Mouse (Mus musculus): ENCODE measurements around the gene Fbxl17. TPM values are rescaled to one million over a fixed set of nuclear protein-coding genes. Genes with fewer than 3 reads are reported as not detected.

Fbxl17 gene
- polyA plus RNA-seq, 1 experiment, result 9.3 TPM

DNA sequence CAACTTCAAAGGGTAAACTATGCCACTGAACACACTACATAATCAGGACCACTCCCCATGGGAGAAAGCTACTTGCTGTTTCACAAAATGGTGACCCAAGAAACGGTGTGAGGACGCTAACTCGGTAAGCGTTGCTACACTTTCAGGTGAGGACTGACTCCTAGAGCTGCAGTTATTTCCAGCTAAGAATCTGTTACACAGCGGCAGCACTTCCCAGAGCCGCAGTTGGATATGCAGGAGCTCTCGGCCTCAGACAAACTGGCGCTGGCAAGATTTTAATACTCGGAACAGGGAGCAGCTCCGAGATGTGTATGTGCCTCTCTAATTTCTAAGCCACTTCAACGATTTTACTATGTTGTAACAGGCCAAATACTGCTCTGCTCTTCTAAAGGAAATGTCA lies 157.4 kb downstream of the Fbxl17 start:
- TF ChIP-seq CEBPB (IDR thresholded peaks at IDR 0.05; ENCODE audit: insufficient read depth, poor library complexity, severe bottlenecking) (no peak), MYOD1 (IDR thresholded peaks at IDR 0.05; ENCODE audit: control insufficient read depth in 1 of 3, insufficient read length in 2 of 3, low read depth in 2 of 3) (no peak), USF1 (IDR thresholded peaks at IDR 0.05; ENCODE audit: low read depth) (no peak), TCF3 (IDR thresholded peaks at IDR 0.05; ENCODE audit: insufficient read length, low read depth) (no peak), POLR2AphosphoS2 (IDR thresholded peaks at IDR 0.05; ENCODE audit: insufficient read length, low read depth) (no peak), REST (IDR thresholded peaks at IDR 0.05; ENCODE audit: insufficient read depth, insufficient read length) (no peak), SRF (IDR thresholded peaks at IDR 0.05; ENCODE audit: control insufficient read depth, insufficient read length, low read depth) (no peak), TCF12 (IDR thresholded peaks at IDR 0.05; ENCODE audit: insufficient read depth, poor library complexity, severe bottlenecking) (no peak), E2F4 (IDR thresholded peaks at IDR 0.05; ENCODE audit: insufficient read depth) (no peak), MYOG (IDR thresholded peaks at IDR 0.05; ENCODE audit: control insufficient read depth in 1 of 3, insufficient read depth in 1 of 3, insufficient read length in 2 of 3, low read depth in 2 of 3) (no peak), MAX (IDR thresholded peaks at IDR 0.05; ENCODE audit: low read depth) (no peak), POLR2A (IDR thresholded peaks at IDR 0.05; ENCODE audit: insufficient read length, low read depth) (no peak)
- Histone ChIP-seq H3K27me3 (ENCODE audit: control insufficient read depth, insufficient read depth, insufficient read length) (no peaks in the 10 kb centered on the region), H3K4me3 (no peak overlapping the region), H3K4me2 (ENCODE audit: low read depth) (no peak overlapping the region), H3ac (ENCODE audit: control insufficient read depth, insufficient read length) (no peak overlapping the region), H3K36me3 (ENCODE audit: control insufficient read depth, insufficient read depth) (no peaks in the 10 kb centered on the region), H3K79me2 (ENCODE audit: control insufficient read depth, insufficient read depth) (no peaks in the 10 kb centered on the region)

GRCm38 (mm10) chr17:63341203-63341602 lies 158.6 kb downstream of the Fbxl17 start:
- H3K4me3 ChIP-seq, result no peak overlapping the region
- no peaks in the 10 kb centered on the region for H3K27me3 ChIP-seq (ENCODE audit: control insufficient read depth, insufficient read depth, insufficient read length)
- TF ChIP-seq MAX (IDR thresholded peaks at IDR 0.05; ENCODE audit: low read depth) (no peak), E2F4 (IDR thresholded peaks at IDR 0.05; ENCODE audit: insufficient read depth) (no peak), CEBPB (IDR thresholded peaks at IDR 0.05; ENCODE audit: insufficient read depth, poor library complexity, severe bottlenecking) (no peak)
- no peaks in the 10 kb centered on the region for H3K36me3 ChIP-seq (ENCODE audit: control insufficient read depth, insufficient read depth)
- H3K79me2 ChIP-seq (ENCODE audit: control insufficient read depth, insufficient read depth), result no peaks in the 10 kb centered on the region
- no peak overlapping the region for H3K4me2 ChIP-seq (ENCODE audit: low read depth)
- no peak overlapping the region for H3ac ChIP-seq (ENCODE audit: control insufficient read depth, insufficient read length)

- no peak for TF ChIP-seq E2F4 (IDR thresholded peaks at IDR 0.05; ENCODE audit: insufficient read depth)
- TF ChIP-seq TCF3 (IDR thresholded peaks at IDR 0.05; ENCODE audit: insufficient read length, low read depth), result no peak
- no peak for TF ChIP-seq POLR2AphosphoS2 (IDR thresholded peaks at IDR 0.05; ENCODE audit: insufficient read length, low read depth)
- no peaks in the 10 kb centered on the region for H3K27me3 ChIP-seq (ENCODE audit: control insufficient read depth, insufficient read depth, insufficient read length)
- no peak overlapping the region for H3K4me2 ChIP-seq (ENCODE audit: low read depth)
- no peak overlapping the region for H3K4me3 ChIP-seq
- H3ac ChIP-seq (ENCODE audit: control insufficient read depth, insufficient read length), result no peak overlapping the region
- H3K36me3 ChIP-seq (ENCODE audit: control insufficient read depth, insufficient read depth), result no peaks in the 10 kb centered on the region
- no peaks in the 10 kb centered on the region for H3K79me2 ChIP-seq (ENCODE audit: control insufficient read depth, insufficient read depth)
Measured at GRCm38 (mm10) chr17:63328888-63329287, 170.9 kb downstream of the Fbxl17 start.

- Histone ChIP-seq H3K4me2 (ENCODE audit: low read depth) (no peak overlapping the region), H3ac (ENCODE audit: control insufficient read depth, insufficient read length) (no peak overlapping the region), H3K36me3 (ENCODE audit: control insufficient read depth, insufficient read depth) (no peaks in the 10 kb centered on the region), H3K4me3 (no peak overlapping the region), H3K79me2 (ENCODE audit: control insufficient read depth, insufficient read depth) (no peaks in the 10 kb centered on the region), H3K27me3 (ENCODE audit: control insufficient read depth, insufficient read depth, insufficient read length) (no peaks in the 10 kb centered on the region)
- no peak for TF ChIP-seq REST (IDR thresholded peaks at IDR 0.05; ENCODE audit: insufficient read depth, insufficient read length)
- TF ChIP-seq CEBPB (IDR thresholded peaks at IDR 0.05; ENCODE audit: insufficient read depth, poor library complexity, severe bottlenecking), result no peak
- TF ChIP-seq MAX (IDR thresholded peaks at IDR 0.05; ENCODE audit: low read depth), result no peak
- no peak for TF ChIP-seq MYOG (IDR thresholded peaks at IDR 0.05; ENCODE audit: control insufficient read depth in 1 of 3, insufficient read depth in 1 of 3, insufficient read length in 2 of 3, low read depth in 2 of 3)
- TF ChIP-seq POLR2AphosphoS2 (IDR thresholded peaks at IDR 0.05; ENCODE audit: insufficient read length, low read depth), result no peak
- TF ChIP-seq MYOD1 (IDR thresholded peaks at IDR 0.05; ENCODE audit: control insufficient read depth in 1 of 3, insufficient read length in 2 of 3, low read depth in 2 of 3), result no peak
- no peak for TF ChIP-seq E2F4 (IDR thresholded peaks at IDR 0.05; ENCODE audit: insufficient read depth)
- TF ChIP-seq USF1 (IDR thresholded peaks at IDR 0.05; ENCODE audit: low read depth), result no peak
- no peak for TF ChIP-seq SRF (IDR thresholded peaks at IDR 0.05; ENCODE audit: control insufficient read depth, insufficient read length, low read depth)
- no peak for TF ChIP-seq TCF3 (IDR thresholded peaks at IDR 0.05; ENCODE audit: insufficient read length, low read depth)
- no peak for TF ChIP-seq POLR2A (IDR thresholded peaks at IDR 0.05; ENCODE audit: insufficient read length, low read depth)
- TF ChIP-seq TCF12 (IDR thresholded peaks at IDR 0.05; ENCODE audit: insufficient read depth, poor library complexity, severe bottlenecking), result no peak
Measured at GRCm38 (mm10) chr17:63326227-63326626, 173.6 kb downstream of the Fbxl17 start.

- Histone ChIP-seq H3K4me2 (ENCODE audit: low read depth) (no peak overlapping the region), H3K27me3 (ENCODE audit: control insufficient read depth, insufficient read depth, insufficient read length) (no peaks in the 10 kb centered on the region), H3K4me3 (no peak overlapping the region), H3K79me2 (ENCODE audit: control insufficient read depth, insufficient read depth) (no peaks in the 10 kb centered on the region), H3ac (ENCODE audit: control insufficient read depth, insufficient read length) (no peak overlapping the region), H3K36me3 (ENCODE audit: control insufficient read depth, insufficient read depth) (no peaks in the 10 kb centered on the region)
- TF ChIP-seq E2F4 (IDR thresholded peaks at IDR 0.05; ENCODE audit: insufficient read depth), result no peak
- no peak for TF ChIP-seq POLR2A (IDR thresholded peaks at IDR 0.05; ENCODE audit: insufficient read length, low read depth)
- TF ChIP-seq TCF3 (IDR thresholded peaks at IDR 0.05; ENCODE audit: insufficient read length, low read depth), result no peak
- no peak for TF ChIP-seq CEBPB (IDR thresholded peaks at IDR 0.05; ENCODE audit: insufficient read depth, poor library complexity, severe bottlenecking)
- TF ChIP-seq MYOD1 (IDR thresholded peaks at IDR 0.05; ENCODE audit: control insufficient read depth in 1 of 3, insufficient read length in 2 of 3, low read depth in 2 of 3), result no peak
- TF ChIP-seq TCF12 (IDR thresholded peaks at IDR 0.05; ENCODE audit: insufficient read depth, poor library complexity, severe bottlenecking), result no peak
- no peak for TF ChIP-seq REST (IDR thresholded peaks at IDR 0.05; ENCODE audit: insufficient read depth, insufficient read length)
- no peak for TF ChIP-seq USF1 (IDR thresholded peaks at IDR 0.05; ENCODE audit: low read depth)
- no peak for TF ChIP-seq MYOG (IDR thresholded peaks at IDR 0.05; ENCODE audit: control insufficient read depth in 1 of 3, insufficient read depth in 1 of 3, insufficient read length in 2 of 3, low read depth in 2 of 3)
Measured at GRCm38 (mm10) chr17:63324672-63325071, 175.1 kb downstream of the Fbxl17 start.

Data from myocyte (in vitro differentiated cells).